Mouse (Mus musculus) B cell, adult 2 months (primary cell): ENCODE measurements around the gene Adamts12.
A peak's percentile ranks its signal among the peaks of the same experiment; 100 is the strongest.

Source experiments
- DNase-seq, 2 experiments: peaks; one replicate each; pipeline ENCODE4 v3.0.0; 2022

Gene Adamts12

GRCm38 (mm10) chr15:11064558-11065411 is at the start of gene Adamts12:
Adamts12 (plus strand) TSS chr15:11064790.
- DNase-seq = no peak

GRCm38 (mm10) chr15:11014931-11015330 is 49.7 kb upstream of the Adamts12 start:
- no peak for DNase-seq

- no peak for DNase-seq
Measured at GRCm38 (mm10) chr15:11026801-11027561, 37.6 kb upstream of the Adamts12 start.

- DNase-seq = no peak
Measured at GRCm38 (mm10) chr15:11030188-11030587, 34.4 kb upstream of the Adamts12 start.

GRCm38 (mm10) chr15:11035947-11036474 is 28.6 kb upstream of the Adamts12 start:
- DNase-seq = no peak

- DNase-seq = no peak
Measured at GRCm38 (mm10) chr15:11036535-11037375, 27.8 kb upstream of the Adamts12 start.

- DNase-seq = no peak
Measured at GRCm38 (mm10) chr15:11037376-11037695, 27.3 kb upstream of the Adamts12 start.

GRCm38 (mm10) chr15:11037711-11038110 is 26.9 kb upstream of the Adamts12 start, which contains the start of gene Rxfp3:
Rxfp3 (minus strand) TSS chr15:11037991.
- no peak for DNase-seq

- peak; percentile 20 to 30 for DNase-seq
Measured at GRCm38 (mm10) chr15:11038476-11038875, 26.1 kb upstream of the Adamts12 start.

GRCm38 (mm10) chr15:11040067-11040466 is 24.5 kb upstream of the Adamts12 start:
- DNase-seq = no peak

GRCm38 (mm10) chr15:11041229-11041628 is 23.4 kb upstream of the Adamts12 start:
- no peak for DNase-seq

- DNase-seq = no peak
Measured at GRCm38 (mm10) chr15:11042828-11043227, 21.8 kb upstream of the Adamts12 start.

- no peak for DNase-seq
Measured at GRCm38 (mm10) chr15:11053678-11054439, 10.7 kb upstream of the Adamts12 start.

GRCm38 (mm10) chr15:11054440-11055080 is 10.0 kb upstream of the Adamts12 start:
- no peak for DNase-seq

- no peak for DNase-seq
Measured at GRCm38 (mm10) chr15:11062903-11063302, 1.7 kb upstream of the Adamts12 start.

- DNase-seq = no peak
Measured at GRCm38 (mm10) chr15:11064160-11064557, 431 bp upstream of the Adamts12 start.

- no peak for DNase-seq
Measured at GRCm38 (mm10) chr15:11065528-11066171, 1.1 kb downstream of the Adamts12 start.

- no peak for DNase-seq
Measured at GRCm38 (mm10) chr15:11066299-11066698, 1.7 kb downstream of the Adamts12 start.

- DNase-seq = no peak
Measured at GRCm38 (mm10) chr15:11067891-11068290, 3.3 kb downstream of the Adamts12 start.

- no peak for DNase-seq
Measured at GRCm38 (mm10) chr15:11075726-11076361, 11.3 kb downstream of the Adamts12 start.
